Mouse (Mus musculus): ENCODE results near the gene Ssr3.
"Not testable (repeated sequence)": the region's sequence is repeated elsewhere in the genome, so short reads cannot be mapped to it uniquely, and the experiment has no call there.

Ssr3 gene

GRCm38 (mm10) chr3:65392421-65392817 lies at the start of gene Ssr3:
Ssr3 (minus strand) TSS chr3:65392623.
- peak; percentile 98 for DNase-seq (ENCODE audit: low read depth, low spot score)

DNA sequence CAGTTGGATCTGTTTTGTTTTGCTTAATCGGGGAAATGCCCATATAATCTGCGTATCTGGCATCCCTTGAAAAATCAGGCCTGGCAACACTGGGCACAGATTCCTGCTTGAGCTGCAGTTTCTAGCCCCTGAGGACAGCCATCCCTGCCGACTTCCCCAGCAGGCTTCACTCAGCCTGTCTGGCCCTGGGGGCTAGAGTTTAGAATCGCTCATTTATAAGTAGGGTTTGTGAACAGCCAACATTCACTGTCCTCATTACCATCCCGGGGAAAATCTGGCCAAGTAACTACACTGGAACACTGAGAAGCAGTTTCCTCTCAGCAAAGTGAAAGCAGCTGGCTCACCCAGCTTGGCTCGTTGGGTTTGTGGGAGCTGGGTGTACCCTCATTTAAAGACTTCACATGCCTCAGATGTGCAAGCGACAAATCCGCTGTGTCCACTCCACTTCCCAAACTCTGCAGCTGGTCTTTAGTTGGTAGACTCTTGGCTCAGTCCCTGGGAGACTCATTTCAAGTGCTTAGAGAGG lies 49.2 kb upstream of the Ssr3 start:
- DNase-seq (ENCODE audit: low read depth, low spot score): no peak

- no peak for DNase-seq (ENCODE audit: low read depth, low spot score)
Measured at GRCm38 (mm10) chr3:65438511-65439228, 46.2 kb upstream of the Ssr3 start.

DNA sequence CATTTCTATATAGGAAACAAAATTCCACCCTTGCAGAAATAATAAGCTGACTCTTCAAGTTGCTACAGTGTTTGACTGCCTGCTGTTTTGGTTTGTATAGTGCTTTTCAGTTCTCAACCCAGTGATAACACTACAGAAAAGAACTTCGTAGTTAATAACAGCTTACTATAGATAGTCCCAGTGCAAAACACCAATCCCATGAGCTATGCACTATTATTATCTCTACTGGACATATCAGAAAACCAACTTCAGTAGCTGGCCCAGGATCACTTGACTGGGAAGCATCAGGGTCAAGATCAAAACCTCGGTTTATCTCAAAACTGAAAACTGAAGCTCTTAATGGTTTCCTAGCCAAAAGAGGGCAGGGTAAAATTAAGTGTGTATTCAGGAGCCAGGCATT lies 43.4 kb upstream of the Ssr3 start:
- DNase-seq (ENCODE audit: low read depth, low spot score): no peak

DNA sequence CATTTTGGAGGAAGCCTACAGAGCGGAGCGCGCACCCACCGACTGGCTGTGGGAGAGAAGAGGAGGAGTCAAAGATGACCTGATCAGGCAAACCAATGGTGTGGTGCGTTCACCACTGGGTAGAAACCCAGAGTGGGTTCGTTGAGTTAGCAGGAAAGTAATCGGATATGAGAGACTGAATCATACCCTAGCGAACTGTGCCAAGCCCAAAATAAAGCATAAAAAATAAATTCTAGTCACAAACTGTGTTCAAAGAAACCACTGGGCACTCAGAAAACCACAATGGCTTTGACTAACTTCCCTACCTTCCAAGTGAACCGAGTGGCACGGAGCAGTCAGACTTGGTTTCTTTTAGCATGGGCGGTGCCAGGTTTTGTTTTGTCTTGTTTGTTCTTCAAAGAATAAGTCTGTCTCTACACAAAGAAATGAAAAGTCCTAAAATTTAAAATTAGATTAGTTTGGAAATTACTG lies 42.7 kb upstream of the Ssr3 start:
- DNase-seq (ENCODE audit: low read depth, low spot score): no peak

- no peak for DNase-seq (ENCODE audit: low read depth, low spot score)
Measured at GRCm38 (mm10) chr3:65432236-65432635, 39.8 kb upstream of the Ssr3 start.

DNA sequence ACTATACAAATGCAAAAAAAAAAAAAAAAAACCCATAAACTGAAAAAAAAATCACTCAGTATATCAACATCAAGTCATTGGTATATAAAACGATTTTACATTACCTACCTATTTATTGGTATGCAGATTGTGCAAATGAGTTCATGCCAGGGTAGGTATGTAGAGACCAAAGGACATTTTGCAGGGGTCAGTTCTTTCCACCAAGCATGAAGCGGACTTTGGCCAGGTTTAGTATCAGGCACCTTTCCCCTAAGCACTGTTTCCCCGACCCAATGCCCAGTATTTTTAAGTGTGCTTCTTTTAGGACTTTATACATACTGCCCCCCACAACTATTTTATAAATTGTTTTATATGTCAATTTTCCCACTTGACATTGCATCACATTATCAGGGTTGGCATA lies 27.3 kb upstream of the Ssr3 start:
- DNase-seq (ENCODE audit: low read depth, low spot score): no peak

DNA sequence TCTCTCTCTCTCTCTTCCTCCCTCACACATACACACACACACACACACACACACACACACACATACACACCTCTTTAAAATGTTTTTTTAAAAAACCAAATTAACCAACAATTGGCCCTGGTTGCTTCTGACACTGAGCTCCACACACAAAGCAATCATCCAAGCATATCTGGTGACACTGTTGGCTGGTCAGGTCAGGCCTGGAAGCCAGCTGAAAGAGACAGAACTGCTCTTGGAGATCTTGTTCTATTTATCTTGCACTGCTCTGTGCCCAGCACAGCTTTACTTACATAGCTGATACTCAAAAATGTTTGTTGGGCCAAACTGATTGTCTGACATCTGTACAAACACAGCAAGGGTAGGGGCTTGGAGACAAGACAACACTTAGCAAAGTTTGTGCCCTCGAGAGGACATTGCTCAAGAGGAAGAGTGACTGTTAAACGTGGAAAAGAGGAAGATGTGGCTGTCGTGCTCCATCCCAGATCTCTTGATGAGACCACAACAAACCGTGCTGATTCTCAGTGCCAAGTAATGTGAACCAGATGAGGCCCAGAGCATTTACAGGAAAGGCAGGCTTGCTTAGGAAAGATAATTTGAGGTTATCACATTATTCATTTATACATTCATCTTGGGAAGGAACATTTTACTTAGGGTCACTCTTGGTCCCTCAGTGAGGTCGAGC lies 25.6 kb upstream of the Ssr3 start:
- no peak for DNase-seq (ENCODE audit: low read depth, low spot score)

GRCm38 (mm10) chr3:65416571-65416970 lies 24.1 kb upstream of the Ssr3 start:
- no peak for DNase-seq (ENCODE audit: low read depth, low spot score)

DNA sequence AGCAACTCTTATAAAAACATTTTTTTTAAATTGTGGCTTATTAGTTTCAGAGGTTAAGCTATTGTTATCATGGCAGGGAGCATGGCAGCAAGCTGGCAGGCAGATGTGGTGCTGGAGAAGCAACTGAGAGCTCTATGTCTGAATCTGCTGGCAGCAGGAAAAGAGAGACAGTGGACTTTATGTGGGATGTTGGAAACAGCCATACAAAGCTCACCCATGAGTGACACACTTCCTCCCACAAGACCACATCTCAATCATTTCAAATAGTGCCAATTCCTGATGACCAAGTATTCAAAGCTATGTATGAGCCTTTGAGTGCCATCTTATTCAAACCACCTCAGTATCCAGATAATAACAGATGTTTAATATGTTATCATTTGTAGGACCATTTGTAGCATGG lies 15.5 kb upstream of the Ssr3 start:
- no peak for DNase-seq (ENCODE audit: low read depth, low spot score)

DNA sequence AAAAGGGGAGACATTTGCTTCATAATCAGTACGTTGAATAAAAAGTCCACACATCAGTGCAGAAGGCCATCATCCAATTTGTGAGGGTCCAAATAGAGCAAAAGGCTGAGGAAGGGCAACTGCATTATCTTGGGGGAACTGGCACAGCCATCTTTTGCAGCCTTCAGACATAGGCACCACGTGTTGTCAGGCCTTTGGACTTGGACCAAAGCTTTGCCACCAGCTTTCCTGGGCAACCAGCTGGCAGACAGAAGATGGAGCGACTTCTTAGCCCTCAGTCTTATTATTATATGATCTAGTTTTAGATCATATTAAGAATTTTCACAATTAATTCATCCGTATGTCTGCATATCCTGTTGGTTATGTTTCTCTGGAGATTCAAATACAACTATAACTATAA lies 13.4 kb upstream of the Ssr3 start:
- no peak for DNase-seq (ENCODE audit: low read depth, low spot score)

DNA sequence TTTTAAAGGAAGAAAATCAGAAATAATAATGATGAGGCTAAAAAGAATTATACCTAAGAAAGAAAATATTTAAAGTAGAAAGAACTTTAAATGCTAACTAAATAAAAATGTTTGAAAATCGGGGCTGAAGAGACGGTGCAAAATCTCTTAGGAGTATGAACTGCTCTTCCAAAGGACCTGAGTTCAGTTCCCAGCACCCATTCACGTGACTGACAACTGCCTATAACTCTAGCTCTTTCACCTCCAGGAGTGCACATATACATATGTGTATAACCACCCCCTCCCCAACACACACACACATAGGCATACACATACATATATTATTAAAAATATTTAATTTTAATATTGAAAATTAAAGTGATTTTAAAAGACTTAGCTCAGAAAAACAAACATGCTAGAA lies 5.1 kb upstream of the Ssr3 start:
- no peak for DNase-seq (ENCODE audit: low read depth, low spot score)

- no peak for DNase-seq (ENCODE audit: low read depth, low spot score)
Measured at GRCm38 (mm10) chr3:65396835-65397504, 4.5 kb upstream of the Ssr3 start.

DNA sequence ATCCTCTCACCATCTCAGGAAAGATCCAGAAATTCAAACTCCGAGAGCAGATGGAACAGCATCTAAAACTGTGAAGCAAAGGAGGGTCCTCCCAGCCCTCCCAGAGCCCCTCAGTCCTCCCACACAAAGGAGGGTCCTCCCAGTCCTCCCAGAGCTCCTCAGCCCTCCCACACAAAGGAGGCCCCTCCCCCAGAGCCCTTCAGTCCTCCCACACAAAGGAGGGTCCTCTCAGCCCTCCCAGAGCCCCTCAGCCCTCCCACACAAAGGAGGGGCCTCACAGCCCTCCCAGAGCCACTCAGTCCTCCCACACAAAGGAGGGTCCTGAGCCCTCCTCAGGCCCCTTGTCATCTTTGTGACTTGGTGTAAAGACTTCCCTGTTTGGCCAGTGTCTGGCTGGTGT lies 2.7 kb upstream of the Ssr3 start:
- DNase-seq (ENCODE audit: low read depth, low spot score): not testable (repeated sequence)

GRCm38 (mm10) chr3:65391784-65392420 lies 521 bp downstream of the Ssr3 start:
- no peak for DNase-seq (ENCODE audit: low read depth, low spot score)

DNA sequence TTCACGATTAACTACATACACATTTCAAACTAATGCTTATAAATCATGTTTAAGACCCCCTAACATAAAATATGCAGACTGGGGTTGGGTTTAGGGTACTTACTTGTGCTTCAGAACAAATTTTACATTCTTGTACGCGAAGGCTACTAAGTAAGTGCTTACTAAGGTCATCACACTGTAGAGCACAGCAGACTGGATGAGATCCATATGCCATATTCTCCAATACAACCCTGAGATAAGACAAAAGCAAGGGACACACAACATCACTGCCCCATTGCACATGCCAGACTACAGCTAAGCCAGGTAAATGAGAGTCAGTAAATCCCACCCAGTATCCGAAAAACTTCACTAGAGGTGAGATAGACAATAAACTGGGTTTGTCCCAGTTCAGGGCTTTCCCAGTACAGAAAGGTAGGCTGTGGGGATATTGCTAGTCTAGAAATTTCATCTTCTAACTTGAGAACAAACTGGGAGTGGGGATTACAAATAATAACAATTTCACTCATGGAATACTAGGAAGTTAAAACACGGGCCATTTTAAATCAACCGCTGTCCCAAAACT lies 1.1 kb downstream of the Ssr3 start:
- DNase-seq (ENCODE audit: low read depth, low spot score): no peak

- DNase-seq (ENCODE audit: low read depth, low spot score): no peak
Measured at GRCm38 (mm10) chr3:65385771-65386170, 6.7 kb downstream of the Ssr3 start.

DNA sequence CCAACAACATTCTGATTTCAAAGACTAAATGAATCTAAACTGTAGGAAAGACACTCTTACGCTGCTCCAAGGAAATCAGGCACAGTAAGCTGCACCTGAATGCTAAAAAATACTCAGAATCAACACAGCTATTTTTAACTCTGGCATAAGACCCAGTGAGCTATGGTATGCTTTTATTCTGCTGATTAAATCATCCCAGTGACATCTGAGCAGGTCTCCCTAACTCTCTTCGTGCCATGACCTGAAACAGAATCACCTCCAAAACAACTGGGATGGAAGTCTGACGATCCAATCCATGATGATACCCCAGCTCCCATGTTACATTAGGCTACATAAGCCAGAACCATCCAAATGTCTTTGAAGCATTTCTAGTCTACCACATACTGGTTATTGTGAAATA lies 8.0 kb downstream of the Ssr3 start:
- DNase-seq (ENCODE audit: low read depth, low spot score): no peak

- DNase-seq (ENCODE audit: low read depth, low spot score): no peak
Measured at GRCm38 (mm10) chr3:65381094-65381493, 11.3 kb downstream of the Ssr3 start.

DNA sequence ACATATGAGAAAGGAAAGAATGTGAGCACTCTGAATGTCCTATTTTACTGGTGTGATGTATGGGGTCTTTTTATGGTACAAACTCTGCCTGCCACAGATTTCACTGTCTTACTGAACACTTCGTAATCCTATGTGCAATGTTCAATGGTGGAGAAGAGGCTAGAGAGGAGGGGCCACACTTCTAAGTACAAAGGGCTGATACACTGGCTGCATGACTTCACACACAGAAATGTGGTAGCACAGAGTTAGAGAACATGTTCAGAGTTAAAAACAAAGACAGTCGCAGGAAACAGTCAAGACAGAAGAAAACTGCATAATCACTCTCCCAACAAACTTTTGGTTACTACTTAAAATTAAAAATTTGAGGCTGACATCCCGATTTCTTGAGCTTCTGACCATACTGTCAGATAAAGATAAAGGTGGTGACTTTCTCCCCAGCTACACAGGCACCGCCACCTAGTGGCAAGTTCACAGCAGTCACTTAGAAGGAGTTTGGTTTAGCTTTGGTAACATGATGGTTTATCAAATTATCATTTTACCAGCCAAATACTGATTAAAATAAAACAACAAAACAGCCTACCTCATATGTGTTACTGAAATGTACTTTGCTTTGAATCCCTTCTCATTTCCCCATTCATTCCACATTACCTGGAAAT lies 12.4 kb downstream of the Ssr3 start:
- no peak for DNase-seq (ENCODE audit: low read depth, low spot score)

GRCm38 (mm10) chr3:65378724-65379123 lies 13.7 kb downstream of the Ssr3 start:
- no peak for DNase-seq (ENCODE audit: low read depth, low spot score)
